Mouse (Mus musculus) mature B cell (primary cell): ENCODE measurements around the gene Adamtsl4.

Source experiments
- in situ Hi-C: fragments of 300-500 bp; cut with MboI; formaldehyde crosslinking; loops from 2 replicates; pipeline ENCODE4 v1.14.3; 2019

Adamtsl4 gene

DNA sequence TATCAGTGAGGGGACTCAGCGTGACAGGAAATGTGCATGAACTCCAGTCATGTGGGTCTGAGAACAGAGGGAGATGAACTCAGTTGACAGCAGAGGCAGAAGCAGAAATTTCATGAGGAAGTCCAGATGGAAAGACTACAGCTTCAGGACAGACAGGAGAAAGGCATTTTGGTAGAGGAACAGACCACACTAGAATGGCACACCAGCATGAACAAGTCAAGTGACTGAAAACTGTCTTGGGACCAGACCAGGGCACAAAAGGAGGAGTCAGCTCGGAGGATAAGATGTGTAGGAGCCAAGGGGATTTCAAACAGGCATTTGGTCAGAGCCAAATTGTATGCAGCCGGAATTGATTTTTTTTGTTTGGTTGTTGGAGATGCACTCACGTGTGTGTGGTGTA lies 52.1 kb downstream of the Adamtsl4 start:
- in situ Hi-C loops, result no loop called here

- in situ Hi-C loops, result no loop called here
These were observed 54.8 kb downstream of the Adamtsl4 start for GRCm38 (mm10) chr3:95632648-95633588.

GRCm38 (mm10) chr3:95631304-95631703 lies 56.4 kb downstream of the Adamtsl4 start:
- in situ Hi-C loops, result no loop called here

DNA sequence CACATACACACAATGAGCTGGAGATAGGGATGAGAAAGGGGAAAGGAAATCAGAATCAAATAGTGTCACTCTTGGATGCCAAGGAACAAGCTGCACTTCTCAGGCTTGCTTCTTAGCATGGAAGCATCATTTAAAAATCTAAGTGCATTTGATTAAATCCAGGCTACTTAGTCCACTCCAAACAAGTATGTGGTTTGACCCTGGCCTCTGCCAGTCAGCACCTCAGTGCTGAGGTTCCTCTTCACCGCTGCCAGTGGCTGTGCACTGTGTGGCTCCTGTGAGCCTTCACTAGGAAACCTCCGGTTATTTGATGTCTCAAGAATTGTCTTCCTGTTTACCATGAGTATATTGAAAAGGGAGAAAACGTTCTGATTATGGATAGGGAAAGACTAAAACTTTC lies 56.9 kb downstream of the Adamtsl4 start:
- in situ Hi-C loops, result no loop called here

GRCm38 (mm10) chr3:95629755-95630154 lies 58.0 kb downstream of the Adamtsl4 start:
- in situ Hi-C loops, result no loop called here

GRCm38 (mm10) chr3:95627763-95628162 lies 60.0 kb downstream of the Adamtsl4 start:
- in situ Hi-C loops, result no loop called here
